Mouse (Mus musculus) ES-E14 (cell line): ENCODE data around the gene Zfp105.

Experiments
- CHD2 ChIP-seq: IDR thresholded peaks from 2 replicates; pipeline ENCODE4 v1.6.1; 2014; ENCODE audit warnings: mild to moderate bottlenecking, low read depth, low read length, inconsistent platforms
- HCFC1 ChIP-seq: IDR thresholded peaks from 2 replicates; pipeline ENCODE4 v1.6.1; 2012; ENCODE audit warnings: low read length, inconsistent platforms, borderline replicate concordance; ENCODE audit not compliant: insufficient read depth
- ZNF384 ChIP-seq: IDR thresholded peaks from 2 replicates; pipeline ENCODE4 v1.6.1; 2012; ENCODE audit warnings: low read depth, low read length, inconsistent platforms

GRCm38 (mm10) chr9:122950643-122951475 is 28.0 kb downstream of the Zfp105 start, which contains the start of the genes 1110059G10Rik and Kif15:
- TF ChIP-seq HCFC1 (0 out of 2 replicates have a peak, but pooled peaks have one; percentile 70), CHD2 (no peak), ZNF384 (no peak)
